ENCODE assay signal across 15 mouse cellular contexts in genomic region chr1:187163571-187163970, GRCm38 (mm10). TPM values are rescaled to one million over a fixed set of nuclear protein-coding genes. Genes with fewer than 3 reads are reported as not detected.
"Had no signal": no experiment of that assay in that cellular context is flagged by ENCODE, and none has a peak within 500 bp of the region (broad histone marks: within the 10 kb centered on the region; RNA-seq: fewer than 3 reads in every experiment).

No protein-coding gene starts in this region.

- DNase-seq: retina, postnatal 1 day; right cerebral cortex, adult 18-20 months; right cerebral cortex, postnatal 14 days; right cerebral cortex, postnatal 25 days; right cerebral cortex, postnatal 4 days; spleen, adult 18-20 months; thymus, adult 18-20 months; thymus, adult 2 months; thymus, postnatal 14 days; thymus, postnatal 25 days; thymus, postnatal 36 days; thymus, postnatal 4 days had no signal

RNA-seq across cellular contexts. Expression of gene Spata17, which starts 51.7 kb away (rescaled TPM):
- total RNA-seq: neutrophil, adult 5-6 weeks had no signal
- polyA plus RNA-seq: small intestine, adult 2 months; spleen, adult 2 months had no signal
